Mouse (Mus musculus) neural tube, embryonic 10.5 days (tissue): Measurements from ENCODE around the gene Tbp.
"Not testable (repeated sequence)": the region's sequence is repeated elsewhere in the genome, so short reads cannot be mapped to it uniquely, and the experiment has no call there.

Experiments used
- DNase-seq: peaks from one replicate; pipeline ENCODE4 v3.0.0-alpha.2; 2017; ENCODE audit warnings: low spot score; ENCODE audit errors: extremely low spot score

The Tbp gene

DNA sequence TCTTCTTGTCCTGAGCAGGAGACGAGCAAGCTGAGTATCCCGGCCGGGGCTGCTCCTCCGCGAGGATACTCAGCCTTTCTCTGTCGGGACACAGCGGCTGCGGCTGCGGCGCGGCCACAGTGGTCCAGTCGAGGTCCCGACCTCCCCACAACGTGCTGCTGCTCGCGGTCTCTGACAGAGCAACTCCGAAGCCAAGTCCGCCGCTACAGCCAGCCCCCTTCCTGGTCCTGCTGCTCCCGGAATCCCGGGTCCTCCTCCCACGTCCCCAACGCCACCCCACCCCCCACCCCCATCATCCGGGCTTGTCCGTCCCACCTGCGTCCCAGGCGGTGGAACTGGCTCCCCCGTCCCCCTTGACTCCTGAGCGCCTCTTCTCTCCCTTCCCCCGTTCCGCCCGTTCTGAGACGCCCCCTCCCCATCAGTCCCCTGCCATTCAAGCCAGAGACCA, 36.8 kb downstream of the Tbp start:
- DNase-seq, result peak; percentile 71

GRCm38 (mm10) chr17:15540309-15540708, 40.6 kb downstream of the Tbp start:
- DNase-seq, result no peak

DNA sequence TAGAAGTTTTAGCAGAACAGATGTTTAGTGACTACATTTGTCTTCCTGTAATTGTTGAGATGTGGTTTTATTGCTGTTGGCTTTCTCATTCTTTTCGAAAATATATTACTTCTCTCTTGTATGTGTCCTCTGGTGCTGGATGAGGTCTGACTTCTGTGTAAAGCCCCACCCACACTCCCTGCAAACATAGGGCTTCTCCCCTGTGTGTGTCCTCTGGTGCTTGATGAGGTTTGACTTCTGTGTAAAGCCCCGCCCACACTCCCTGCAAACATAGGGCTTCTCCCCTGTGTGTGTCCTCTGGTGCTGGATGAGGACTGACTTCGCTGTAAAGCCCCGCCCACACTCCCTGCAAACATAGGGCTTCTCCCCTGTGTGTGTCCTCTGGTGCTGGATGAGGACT, 44.2 kb downstream of the Tbp start:
- not testable (repeated sequence) for DNase-seq

DNA sequence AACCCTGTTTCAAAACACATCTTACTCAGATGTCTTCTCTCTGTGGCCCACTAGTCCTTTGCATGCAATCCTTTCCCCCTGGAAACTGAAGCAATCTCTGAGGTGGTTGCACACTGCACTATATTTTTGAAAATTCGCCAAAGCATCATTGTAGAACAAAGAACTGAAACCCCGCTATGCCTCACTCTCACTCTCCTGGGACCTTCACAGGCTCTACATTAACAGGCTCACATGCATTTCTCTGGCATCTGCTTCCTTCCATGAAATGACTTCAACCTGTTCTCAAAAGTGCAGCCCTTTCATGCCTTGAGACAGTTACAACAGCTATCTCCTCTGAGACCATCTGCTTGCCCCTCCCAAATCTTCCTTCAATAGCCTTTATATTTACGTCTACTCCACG, 46.8 kb downstream of the Tbp start:
- DNase-seq, result no peak

DNA sequence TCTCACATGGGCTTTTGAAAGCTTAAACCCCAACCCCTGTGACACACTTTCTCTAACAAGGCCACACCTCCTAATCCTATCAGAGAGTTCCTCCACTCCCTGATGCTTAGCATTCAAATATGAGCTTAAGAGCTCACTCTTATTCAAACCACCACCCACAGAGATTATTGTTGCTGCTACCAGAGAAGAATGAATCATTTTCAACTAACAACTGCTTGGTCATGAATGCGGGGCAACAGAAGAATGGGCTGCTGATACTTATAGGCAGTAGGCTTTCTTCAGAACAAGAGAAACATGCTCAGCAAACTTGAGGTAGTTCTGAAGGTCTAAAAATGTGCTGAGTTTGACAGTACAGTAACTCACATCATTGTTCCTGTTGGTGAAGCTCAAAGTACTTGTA, 50.0 kb downstream of the Tbp start:
- DNase-seq, result no peak

DNA sequence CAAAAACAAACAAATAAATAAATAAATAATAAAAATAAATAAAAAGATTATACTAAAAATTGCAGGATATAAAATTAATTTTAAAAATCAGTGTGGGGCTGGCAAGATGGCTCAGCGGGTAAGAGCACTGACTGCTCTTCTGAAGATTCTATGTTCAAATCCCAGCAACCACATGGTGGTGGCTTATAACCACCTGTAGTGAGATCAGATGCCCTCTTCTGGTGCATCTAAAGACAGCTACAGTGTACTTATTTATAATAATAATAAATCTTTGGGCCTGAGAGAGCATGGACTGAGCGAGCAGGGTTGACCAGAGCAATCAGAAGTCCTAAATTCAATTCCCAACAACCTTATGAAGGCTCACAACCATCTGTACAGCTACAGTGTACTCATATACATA, 60.3 kb downstream of the Tbp start:
- no peak for DNase-seq

DNA sequence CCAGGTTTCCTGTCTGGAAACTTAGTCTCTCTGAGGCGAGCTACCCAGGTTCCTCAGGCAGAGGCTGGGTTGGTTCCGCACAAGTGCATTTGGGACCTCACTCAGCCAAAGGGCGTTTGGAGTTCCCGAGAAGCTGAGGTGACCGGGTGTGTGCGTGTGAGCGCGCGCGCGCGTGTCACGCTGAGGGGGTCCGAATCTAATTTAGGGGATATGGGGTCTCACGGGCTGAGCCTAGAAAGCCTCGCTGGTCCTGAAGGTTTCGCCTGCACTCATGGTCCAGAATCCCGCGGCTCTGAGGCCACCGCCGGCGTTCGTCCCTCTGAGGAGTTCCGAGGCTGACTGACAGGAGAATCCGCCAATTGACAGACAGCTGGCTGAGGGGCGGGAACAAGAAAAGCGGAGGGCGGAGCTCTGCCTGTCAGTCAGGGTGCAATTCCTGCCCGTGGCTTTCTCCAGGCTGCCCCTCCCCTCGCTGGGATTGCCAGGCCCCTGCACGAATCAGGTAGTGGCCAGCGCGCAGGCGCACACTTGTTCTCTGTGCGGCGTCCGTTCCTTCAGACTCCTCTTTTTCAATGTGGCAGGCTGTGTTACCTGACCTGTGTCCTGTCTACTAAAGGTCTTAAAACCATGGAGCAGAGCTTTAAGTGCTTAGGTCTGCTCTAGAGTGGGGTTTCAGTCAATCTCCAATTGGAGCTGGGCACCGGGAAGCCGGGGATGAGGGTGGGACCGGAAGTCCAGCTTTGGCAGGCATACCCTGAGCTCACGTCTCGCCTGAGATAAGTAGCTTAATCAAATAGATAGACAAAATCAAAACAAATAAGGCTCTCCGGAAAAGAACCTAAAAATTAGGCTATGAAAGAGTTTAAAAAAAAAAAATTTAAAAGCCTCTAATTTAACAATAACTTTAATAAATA, 64.6 kb downstream of the Tbp start, which contains the start of gene Prdm9:
Gene Prdm9, minus strand, starts transcription at position 341 of the 914 bp plus-strand sequence.
- peak; percentile 99 for DNase-seq

- DNase-seq, result no peak
Measured at GRCm38 (mm10) chr17:15564928-15565300, 65.2 kb downstream of the Tbp start.

DNA sequence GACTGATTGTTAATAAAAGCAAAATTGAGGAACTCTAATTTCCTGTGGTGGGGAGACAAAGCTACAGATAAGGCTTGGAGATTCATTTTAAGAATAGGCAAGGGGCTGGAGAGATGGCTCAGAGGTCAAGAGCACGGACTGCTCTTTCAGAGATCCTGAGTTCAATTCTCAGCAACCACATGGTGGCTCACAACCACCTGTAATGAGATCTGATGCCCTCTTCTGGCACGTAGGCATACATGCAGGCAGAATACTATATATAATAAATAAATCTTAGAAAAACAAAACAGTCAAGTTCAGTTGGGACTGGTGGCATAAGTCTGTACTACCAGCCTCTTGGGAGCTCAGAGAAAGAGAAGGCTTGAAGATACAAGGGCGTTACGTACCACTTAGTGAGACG, 67.2 kb downstream of the Tbp start:
- no peak for DNase-seq

DNA sequence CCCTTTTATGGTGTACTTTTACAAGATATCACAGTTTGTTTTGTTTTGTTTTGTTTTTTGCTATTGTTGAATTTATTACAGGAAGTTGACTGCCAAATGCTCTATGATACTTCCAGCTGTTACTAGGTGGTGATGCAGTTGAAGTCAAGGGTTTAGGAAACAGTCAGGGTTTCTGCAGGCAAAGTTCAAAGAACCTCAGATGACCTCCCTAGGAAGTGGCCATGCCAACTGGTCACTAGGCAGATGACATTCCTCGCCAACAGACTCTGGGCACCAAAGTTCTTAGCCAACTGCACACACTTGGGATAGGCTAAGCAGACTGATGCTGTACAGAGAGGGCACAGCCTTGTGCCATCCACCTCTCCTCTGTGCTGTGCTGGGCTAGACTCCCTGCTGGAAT, 75.4 kb downstream of the Tbp start:
- no peak for DNase-seq

DNA sequence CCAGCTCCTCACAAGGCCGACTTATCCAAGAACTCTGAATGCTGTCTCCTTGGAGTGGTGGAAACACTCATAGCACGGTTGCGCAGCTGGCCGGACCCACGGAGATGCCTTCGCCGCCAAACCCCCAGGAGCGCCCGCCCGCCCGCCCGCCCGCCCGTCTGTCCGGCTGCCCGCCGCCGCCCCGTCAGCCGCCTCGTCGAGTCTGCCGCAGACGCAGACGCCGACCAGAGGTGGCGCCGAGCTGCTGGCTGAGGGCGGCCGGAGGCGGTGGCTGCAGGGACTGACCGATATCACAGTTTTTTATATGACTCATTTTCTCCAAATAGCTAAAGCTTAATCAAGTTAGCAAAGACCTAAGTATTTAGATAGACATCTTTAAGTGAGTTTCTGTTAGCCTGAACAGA, 77.6 kb downstream of the Tbp start:
- DNase-seq, result peak; percentile 48
